Mouse (Mus musculus): ENCODE results near the gene Arrdc2. TPM values are rescaled to one million over a fixed set of nuclear protein-coding genes. Genes with fewer than 3 reads are reported as not detected.
A peak's percentile ranks its signal among the peaks of the same experiment; 100 is the strongest.

Arrdc2 gene
- polyA plus RNA-seq, 1 experiment from 2014 or later = 11.1 TPM

DNA sequence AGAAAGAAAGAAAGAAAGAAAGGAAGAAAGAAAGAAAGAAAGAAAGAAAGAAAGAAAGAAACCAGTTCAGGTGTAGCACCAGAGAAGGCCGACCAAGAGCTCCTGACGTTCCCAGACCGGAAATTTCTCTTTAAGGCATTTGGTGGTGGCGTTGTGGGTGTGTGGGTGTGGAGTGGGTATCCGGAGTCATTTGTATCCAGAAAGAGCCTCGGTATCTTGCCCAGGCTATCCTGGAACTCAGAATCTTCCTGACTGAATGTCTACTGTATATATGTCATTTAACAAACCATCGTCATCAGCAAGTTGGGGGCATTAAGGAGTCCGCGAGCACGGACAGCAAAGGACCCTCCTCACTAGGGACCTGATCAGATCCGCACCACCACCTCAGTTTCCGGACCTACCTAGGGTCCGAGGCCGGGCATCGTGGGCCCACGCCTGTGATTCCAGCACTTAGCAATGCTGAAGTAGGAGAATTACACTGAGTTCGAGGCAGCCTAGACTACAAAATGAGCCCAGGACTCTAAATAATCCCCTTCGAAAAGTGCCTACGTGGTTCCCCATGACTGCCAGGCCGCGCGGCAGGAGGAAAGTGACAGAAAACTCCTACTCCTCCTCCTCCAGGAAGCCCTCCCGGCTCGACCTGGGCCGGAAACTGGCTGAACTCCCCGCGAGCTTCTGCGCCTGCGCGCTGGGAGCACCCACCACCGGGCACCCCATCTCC lies 33.3 kb upstream of the Arrdc2 start:
- ATAC-seq (ENCODE audit: low FRiP score) = no peak
- H3K27me3 ChIP-seq = no peaks in the 10 kb centered on the region
- peak overlapping the region; percentile 91 for H3K4me3 ChIP-seq
- H3K4me2 ChIP-seq (replicated peaks) = peak overlapping the region; percentile 91
- H3K27ac ChIP-seq = peak overlapping the region; percentile 79
- no peaks in the 10 kb centered on the region for H3K9me3 ChIP-seq (replicated peaks)
- 5% methylated on average over 31 of the region's 31 CpGs for WGBS
- peaks cover 31% of the 10 kb centered on the region for H3K4me1 ChIP-seq
- peak overlapping the region; percentile 85 for H3K9ac ChIP-seq
- H3K36me3 ChIP-seq = peaks cover 9% of the 10 kb centered on the region

GRCm38 (mm10) chr8:70871195-70871807 lies 31.8 kb upstream of the Arrdc2 start:
- Histone ChIP-seq H3K9me3 (replicated peaks) (no peaks in the 10 kb centered on the region), H3K27me3 (no peaks in the 10 kb centered on the region), H3K4me3 (no peak overlapping the region), H3K9ac (0 out of 2 replicates have a peak overlapping the region, but pooled peaks have one; percentile 3), H3K36me3 (peaks cover 11% of the 10 kb centered on the region), H3K4me2 (replicated peaks) (no peak overlapping the region), H3K4me1 (peaks cover 40% of the 10 kb centered on the region), H3K27ac (no peak overlapping the region)
- no peak for ATAC-seq (ENCODE audit: low FRiP score)
- WGBS = 89% methylated on average over 5 of the region's 5 CpGs

- peaks cover 49% of the 10 kb centered on the region for H3K4me1 ChIP-seq
- peaks cover 11% of the 10 kb centered on the region for H3K36me3 ChIP-seq
- 0 out of 2 replicates have a peak overlapping the region, but pooled peaks have one; percentile 43 for H3K4me2 ChIP-seq (replicated peaks)
- WGBS = 50% methylated on average over 16 of the region's 16 CpGs
- no peaks in the 10 kb centered on the region for H3K9me3 ChIP-seq (replicated peaks)
- H3K27ac ChIP-seq = peak overlapping the region; percentile 81
- H3K4me3 ChIP-seq = no peak overlapping the region
- 0 out of 2 replicates have a peak overlapping the region, but pooled peaks have one; percentile 53 for H3K9ac ChIP-seq
- H3K27me3 ChIP-seq = no peaks in the 10 kb centered on the region
- ATAC-seq (ENCODE audit: low FRiP score) = peak; percentile 11; the same call in 1 of the 2 replicates
Measured at GRCm38 (mm10) chr8:70869601-70870041, 30.1 kb upstream of the Arrdc2 start.

GRCm38 (mm10) chr8:70869199-70869571 lies 29.7 kb upstream of the Arrdc2 start:
- 0 out of 2 replicates have a peak overlapping the region, but pooled peaks have one; percentile 10 for H3K4me3 ChIP-seq
- ATAC-seq (ENCODE audit: low FRiP score) = no peak
- no peaks in the 10 kb centered on the region for H3K27me3 ChIP-seq
- H3K4me1 ChIP-seq = peaks cover 53% of the 10 kb centered on the region
- peak overlapping the region; percentile 43; the same call in 1 of the 2 replicates for H3K4me2 ChIP-seq (replicated peaks)
- H3K9me3 ChIP-seq (replicated peaks) = no peaks in the 10 kb centered on the region
- H3K9ac ChIP-seq = peak overlapping the region; percentile 53
- H3K27ac ChIP-seq = peak overlapping the region; percentile 81
- peaks cover 11% of the 10 kb centered on the region for H3K36me3 ChIP-seq
- WGBS = 41% methylated on average over 5 of the region's 5 CpGs

GRCm38 (mm10) chr8:70868559-70869198 lies 29.2 kb upstream of the Arrdc2 start:
- WGBS = 11% methylated on average over 40 of the region's 40 CpGs
- Histone ChIP-seq H3K4me2 (replicated peaks) (peak overlapping the region; percentile 43), H3K27me3 (no peaks in the 10 kb centered on the region), H3K9ac (peak overlapping the region; percentile 53), H3K4me1 (peaks cover 58% of the 10 kb centered on the region), H3K9me3 (replicated peaks) (no peaks in the 10 kb centered on the region), H3K4me3 (peak overlapping the region; percentile 10; the same call in 1 of the 2 replicates), H3K36me3 (peaks cover 11% of the 10 kb centered on the region), H3K27ac (peak overlapping the region; percentile 81)
- no peak for ATAC-seq (ENCODE audit: low FRiP score)

DNA sequence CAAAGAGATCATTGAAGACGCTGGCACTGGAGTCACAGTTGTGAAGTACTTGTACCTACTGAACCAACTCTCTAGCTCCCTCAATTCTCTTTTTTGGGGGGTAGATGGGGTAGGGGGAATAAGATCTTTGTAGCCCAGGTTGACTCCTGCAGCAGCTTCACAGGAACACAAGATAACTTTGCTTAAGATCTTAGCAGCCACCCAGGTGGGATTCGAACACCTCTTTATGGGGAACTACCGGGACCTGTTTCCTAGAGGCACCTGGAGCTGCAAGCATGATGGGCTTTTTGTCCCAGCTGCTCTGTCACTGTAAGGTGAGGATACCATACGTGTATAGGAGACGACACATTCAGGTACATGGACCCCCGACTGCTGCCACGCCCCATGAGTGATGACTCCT lies 27.0 kb upstream of the Arrdc2 start:
- Histone ChIP-seq H3K36me3 (peaks cover 11% of the 10 kb centered on the region), H3K4me3 (no peak overlapping the region), H3K27me3 (peaks cover 12% of the 10 kb centered on the region), H3K4me1 (peaks cover 68% of the 10 kb centered on the region), H3K27ac (peak overlapping the region; percentile 93), H3K4me2 (replicated peaks) (no peak overlapping the region; the same call in 1 of the 2 replicates), H3K9ac (no peak overlapping the region), H3K9me3 (replicated peaks) (no peaks in the 10 kb centered on the region)
- no peak for ATAC-seq (ENCODE audit: low FRiP score)
- 87% methylated on average over 7 of the region's 7 CpGs for WGBS

GRCm38 (mm10) chr8:70866001-70866520 lies 26.5 kb upstream of the Arrdc2 start:
- peak; percentile 10 for ATAC-seq (ENCODE audit: low FRiP score)
- 7% methylated on average over 12 of the region's 12 CpGs for WGBS
- peak overlapping the region; percentile 93 for H3K27ac ChIP-seq
- H3K9me3 ChIP-seq (replicated peaks) = no peaks in the 10 kb centered on the region
- peaks cover 11% of the 10 kb centered on the region for H3K36me3 ChIP-seq
- H3K4me3 ChIP-seq = peak overlapping the region; percentile 58
- H3K4me1 ChIP-seq = peaks cover 72% of the 10 kb centered on the region
- H3K27me3 ChIP-seq = peaks cover 16% of the 10 kb centered on the region
- peak overlapping the region; percentile 36 for H3K9ac ChIP-seq
- H3K4me2 ChIP-seq (replicated peaks) = peak overlapping the region; percentile 91

- peaks cover 16% of the 10 kb centered on the region for H3K27me3 ChIP-seq
- peak; percentile 86 for ATAC-seq (ENCODE audit: low FRiP score)
- H3K4me3 ChIP-seq = peak overlapping the region; percentile 58
- peak overlapping the region; percentile 83 for H3K9ac ChIP-seq
- no peaks in the 10 kb centered on the region for H3K9me3 ChIP-seq (replicated peaks)
- peaks cover 11% of the 10 kb centered on the region for H3K36me3 ChIP-seq
- WGBS = under 1% methylated on average over 46 of the region's 46 CpGs
- H3K4me2 ChIP-seq (replicated peaks) = peak overlapping the region; percentile 91
- H3K4me1 ChIP-seq = peaks cover 72% of the 10 kb centered on the region
- peak overlapping the region; percentile 98 for H3K27ac ChIP-seq
Measured at GRCm38 (mm10) chr8:70865350-70866000, 26.0 kb upstream of the Arrdc2 start.

DNA sequence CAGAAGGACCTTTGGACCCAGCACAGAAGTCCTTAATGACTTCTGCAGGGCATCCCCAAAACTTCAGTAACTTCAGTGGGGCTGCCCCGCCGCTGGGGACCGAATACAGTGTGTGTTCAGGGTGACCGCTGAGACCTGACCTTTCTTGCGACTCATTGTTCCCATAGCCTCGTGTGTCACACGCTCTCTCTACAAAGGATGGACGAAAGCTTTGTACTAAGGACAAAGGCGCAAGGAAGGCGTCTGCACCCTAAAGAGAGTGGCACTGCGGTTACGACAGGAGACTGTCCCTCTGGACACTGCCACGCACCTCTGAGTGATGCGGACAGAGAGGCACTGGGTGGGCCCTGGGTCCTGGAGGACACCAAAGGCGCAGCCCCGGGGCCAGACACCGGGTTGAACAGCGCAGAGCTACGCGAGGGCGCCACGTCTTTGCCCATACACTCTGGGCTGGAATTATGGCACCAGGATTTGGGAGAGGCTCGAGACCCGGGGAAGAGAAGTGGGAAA lies 25.2 kb upstream of the Arrdc2 start:
- WGBS = 0% methylated on average over 24 of the region's 24 CpGs
- peaks cover 16% of the 10 kb centered on the region for H3K27me3 ChIP-seq
- H3K9ac ChIP-seq = peak overlapping the region; percentile 83
- peaks cover 11% of the 10 kb centered on the region for H3K36me3 ChIP-seq
- no peaks in the 10 kb centered on the region for H3K9me3 ChIP-seq (replicated peaks)
- peak; percentile 29 for ATAC-seq (ENCODE audit: low FRiP score)
- H3K4me1 ChIP-seq = peaks cover 74% of the 10 kb centered on the region
- H3K27ac ChIP-seq = peak overlapping the region; percentile 98
- peak overlapping the region; percentile 91 for H3K4me2 ChIP-seq (replicated peaks)
- H3K4me3 ChIP-seq = peak overlapping the region; percentile 58

DNA sequence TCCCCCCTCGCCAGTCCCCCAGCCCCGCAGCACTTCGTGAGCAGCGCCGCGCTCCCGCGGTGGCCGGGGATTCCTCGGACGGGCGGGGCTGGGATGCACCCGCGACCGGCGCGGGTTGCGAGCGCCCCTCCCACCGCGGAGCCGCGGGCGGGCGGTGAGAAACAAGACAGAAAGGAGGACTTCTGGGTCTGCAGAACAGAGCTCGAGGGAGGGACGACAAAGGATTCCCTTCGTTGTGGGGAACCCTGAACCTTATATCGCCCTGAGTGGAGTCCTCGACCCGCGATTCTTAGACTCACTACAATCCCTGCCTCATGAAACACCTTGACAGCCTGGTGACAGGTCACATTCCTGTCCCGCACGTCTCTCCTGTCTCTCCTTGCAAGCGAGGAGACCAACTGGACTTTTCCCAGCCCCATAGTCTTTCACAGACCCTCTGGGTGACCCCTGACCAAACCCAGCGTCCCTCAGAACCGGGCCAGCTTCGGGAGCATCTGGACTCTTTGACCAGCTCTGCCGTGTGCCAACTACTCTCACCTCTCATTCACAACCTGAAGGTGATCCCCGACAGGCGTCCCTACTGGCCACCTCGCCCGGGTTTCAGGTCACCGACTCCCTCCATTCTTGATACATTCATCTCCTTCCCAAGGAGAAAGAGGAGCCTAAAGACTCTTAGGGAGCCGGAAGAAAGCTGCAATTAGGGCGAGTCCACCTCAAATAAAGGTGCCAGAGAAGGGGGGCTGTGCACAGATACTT lies 24.6 kb upstream of the Arrdc2 start:
- Histone ChIP-seq H3K36me3 (peaks cover 11% of the 10 kb centered on the region), H3K27ac (peak overlapping the region; percentile 98), H3K4me2 (replicated peaks) (peak overlapping the region; percentile 91), H3K27me3 (peaks cover 16% of the 10 kb centered on the region), H3K4me3 (peak overlapping the region; percentile 58), H3K9me3 (replicated peaks) (no peaks in the 10 kb centered on the region), H3K9ac (peak overlapping the region; percentile 83), H3K4me1 (peaks cover 70% of the 10 kb centered on the region)
- WGBS = under 1% methylated on average over 46 of the region's 46 CpGs
- ATAC-seq (ENCODE audit: low FRiP score) = 0 out of 2 replicates have a peak, but pooled peaks have one; percentile 4
